Mouse (Mus musculus) right cerebral cortex, postnatal 10 days (tissue): Measurements from ENCODE around the gene Fam167b.

Experiments used
- DNase-seq, 2 experiments: peaks; one replicate each; pipeline ENCODE4 v3.0.0; 2021; ENCODE audit warnings: low spot score in 2 of 2

Gene Fam167b

GRCm38 (mm10) chr4:129608426-129609025 is 30.2 kb upstream of the Fam167b start:
- peak; percentile 90 to 91 for DNase-seq

DNA sequence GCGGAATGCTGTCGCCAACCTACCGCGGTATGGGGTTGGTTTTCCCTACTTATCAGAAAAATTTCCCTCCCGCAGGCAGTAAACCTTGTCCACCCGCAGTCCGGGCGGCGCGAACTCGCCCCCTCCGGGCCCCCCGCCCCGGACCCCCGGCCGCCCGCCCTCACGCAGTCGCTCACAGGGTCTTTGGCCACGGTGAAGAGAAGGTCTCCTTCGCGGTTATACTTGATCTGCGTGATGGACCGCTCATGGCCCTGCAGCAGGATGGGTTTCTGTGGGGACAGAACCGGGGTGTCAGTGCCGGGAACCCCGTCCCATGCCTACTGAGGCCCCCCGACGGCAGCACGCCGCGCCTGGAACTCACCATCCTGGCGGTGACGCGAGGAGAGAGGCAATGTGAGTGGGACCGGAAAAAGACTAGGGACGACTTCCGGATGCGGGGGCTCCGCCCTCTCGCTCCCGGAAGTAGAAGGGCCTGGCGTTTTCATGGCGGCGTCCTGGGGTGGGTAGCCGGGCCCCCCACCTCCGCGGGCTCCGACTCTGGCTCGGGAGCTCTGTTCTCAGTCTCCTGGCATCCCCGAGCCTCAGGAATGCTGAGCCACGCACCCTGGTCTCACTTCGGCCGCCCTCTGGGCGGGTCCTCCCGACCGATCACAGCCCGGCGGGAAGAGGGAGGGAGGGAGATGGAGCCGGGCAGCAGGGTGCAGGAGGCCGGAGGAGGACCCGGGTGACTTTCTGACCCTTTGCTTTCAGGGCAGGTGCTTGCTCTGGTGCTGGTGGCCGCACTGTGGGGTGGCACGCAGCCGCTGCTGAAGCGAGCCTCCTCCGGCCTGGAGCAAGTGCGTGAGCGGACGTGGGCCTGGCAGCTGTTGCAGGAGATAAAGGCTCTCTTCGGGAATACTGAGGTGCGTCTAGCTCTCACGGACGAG is 22.1 kb upstream of the Fam167b start, which contains the start of the genes Eif3i and Tmem234:
Gene Eif3i (minus strand): TSS at position 416 of the 926 bp plus-strand sequence.
Gene Tmem234 (plus strand): TSS at position 436 of the 926 bp plus-strand sequence.
- peak; percentile 90 to 92 for DNase-seq

DNA sequence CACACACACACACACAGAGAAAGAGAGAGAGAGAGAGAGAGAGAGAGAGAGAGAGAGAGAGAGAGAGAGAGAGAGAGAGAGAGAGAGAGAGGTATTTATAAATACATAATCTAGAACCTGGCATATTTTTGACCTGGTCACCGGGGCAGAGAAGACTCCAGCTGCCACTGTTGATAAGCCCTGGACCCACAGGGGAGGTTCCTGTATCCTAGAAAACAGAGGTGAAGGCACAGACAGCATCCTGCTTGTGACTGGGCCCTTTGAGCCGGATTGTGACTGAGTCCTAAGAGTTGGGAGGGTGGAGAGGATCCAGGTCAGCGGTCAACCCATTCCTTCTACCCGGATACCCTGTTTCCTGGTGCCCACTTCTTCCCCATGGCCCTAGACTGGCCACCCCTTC is 10.5 kb upstream of the Fam167b start:
- DNase-seq, result no peak

GRCm38 (mm10) chr4:129586943-129587342 is 8.6 kb upstream of the Fam167b start:
- no peak for DNase-seq

DNA sequence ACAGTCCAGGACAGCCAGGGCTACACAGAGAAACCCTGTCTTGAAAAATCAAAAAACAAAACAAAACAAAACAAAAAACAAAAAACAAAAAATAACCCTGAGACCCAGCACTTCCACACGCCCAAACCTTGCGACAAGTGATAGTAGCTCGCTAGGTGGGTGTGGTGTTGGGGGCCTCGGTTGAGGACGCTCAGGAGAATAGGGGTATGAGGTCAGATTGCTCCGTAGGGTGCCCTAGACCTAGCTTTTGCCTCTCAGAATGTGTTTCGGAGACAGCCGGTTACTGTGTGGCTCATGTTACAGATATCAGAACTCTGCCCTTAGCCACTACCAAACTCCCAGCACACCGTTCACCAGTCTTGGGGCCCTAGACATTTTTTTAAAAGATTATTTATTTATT is 7.4 kb upstream of the Fam167b start:
- DNase-seq, result no peak

DNA sequence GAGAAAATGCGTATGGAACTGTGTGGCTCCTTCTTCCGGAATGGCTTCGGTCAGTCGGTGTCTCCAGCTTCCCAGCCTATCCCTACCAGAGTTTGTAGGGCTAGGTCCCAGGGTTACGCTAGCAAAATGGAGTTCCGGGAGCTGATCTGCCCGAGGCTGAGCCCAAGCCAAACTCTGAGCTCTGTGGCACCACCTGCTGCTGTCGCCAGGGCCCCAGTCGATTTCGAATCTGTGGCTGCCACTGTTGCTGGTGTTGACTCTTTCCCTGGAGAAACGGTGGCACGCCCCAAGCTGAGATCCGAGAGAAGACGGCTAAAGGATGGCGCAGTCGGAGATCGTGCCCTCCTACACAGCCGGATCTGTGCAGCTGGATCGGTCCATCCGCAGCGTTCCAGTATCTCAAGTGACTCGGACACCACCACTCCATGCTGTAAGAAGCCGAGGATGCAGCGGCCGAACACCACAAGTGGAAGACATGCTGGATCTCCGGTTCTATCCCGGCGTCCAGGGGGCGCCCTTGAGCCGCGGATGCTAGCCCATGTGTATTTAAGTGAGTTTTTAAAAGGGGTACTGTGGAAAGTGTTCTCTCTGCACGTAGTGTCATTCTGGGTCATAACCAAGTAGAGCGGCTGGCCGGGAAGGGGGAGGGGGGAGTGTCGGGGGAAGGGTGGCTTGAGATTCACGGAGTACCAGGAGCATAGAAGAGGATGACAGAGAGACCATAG is 6.7 kb upstream of the Fam167b start:
- peak; percentile 86 to 87 for DNase-seq

DNA sequence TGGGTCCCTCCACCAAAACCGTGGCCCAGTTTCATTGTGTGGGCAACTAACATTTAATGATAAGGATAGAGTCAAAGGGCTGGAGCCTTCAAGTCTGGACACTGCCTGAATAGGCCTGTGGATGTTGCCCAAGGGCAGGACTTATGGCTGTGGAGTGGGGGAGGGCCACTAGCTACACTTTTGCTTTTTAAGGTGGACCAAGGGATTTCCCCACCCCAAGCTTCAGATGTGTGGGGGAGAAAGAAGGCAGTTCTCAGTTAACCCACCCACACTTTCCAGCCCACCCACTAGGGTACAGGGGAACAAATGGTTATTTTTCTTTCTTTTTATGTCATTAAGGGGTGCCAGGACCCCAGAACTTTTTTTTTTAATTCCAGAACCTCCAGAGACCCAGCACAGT is 6.0 kb upstream of the Fam167b start:
- no peak for DNase-seq

GRCm38 (mm10) chr4:129582251-129582650 is 3.9 kb upstream of the Fam167b start:
- no peak for DNase-seq

DNA sequence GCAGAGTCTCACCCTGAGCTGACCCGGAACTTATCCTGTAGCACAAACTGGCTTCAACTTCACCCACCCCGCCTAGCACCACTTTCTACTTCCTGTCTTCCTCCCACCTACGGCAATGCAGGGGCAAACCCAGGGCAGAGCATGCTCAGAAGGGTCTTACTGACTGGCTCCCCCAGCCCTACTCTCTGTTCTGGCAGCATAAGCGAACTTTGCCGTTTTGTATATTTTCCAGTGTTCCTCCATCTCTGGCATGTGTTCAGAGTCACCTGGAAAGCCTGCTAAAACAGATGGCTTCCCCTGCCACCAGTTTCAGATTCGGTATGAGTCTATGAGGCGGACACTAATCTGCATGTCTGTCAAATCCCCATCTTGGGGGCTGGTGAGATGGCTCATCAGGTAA is 2.0 kb upstream of the Fam167b start:
- no peak for DNase-seq

GRCm38 (mm10) chr4:129577688-129578087 is 661 bp downstream of the Fam167b start:
- DNase-seq, result no peak

GRCm38 (mm10) chr4:129576863-129577491 is 1.4 kb downstream of the Fam167b start:
- DNase-seq, result peak; percentile 59 to 73

DNA sequence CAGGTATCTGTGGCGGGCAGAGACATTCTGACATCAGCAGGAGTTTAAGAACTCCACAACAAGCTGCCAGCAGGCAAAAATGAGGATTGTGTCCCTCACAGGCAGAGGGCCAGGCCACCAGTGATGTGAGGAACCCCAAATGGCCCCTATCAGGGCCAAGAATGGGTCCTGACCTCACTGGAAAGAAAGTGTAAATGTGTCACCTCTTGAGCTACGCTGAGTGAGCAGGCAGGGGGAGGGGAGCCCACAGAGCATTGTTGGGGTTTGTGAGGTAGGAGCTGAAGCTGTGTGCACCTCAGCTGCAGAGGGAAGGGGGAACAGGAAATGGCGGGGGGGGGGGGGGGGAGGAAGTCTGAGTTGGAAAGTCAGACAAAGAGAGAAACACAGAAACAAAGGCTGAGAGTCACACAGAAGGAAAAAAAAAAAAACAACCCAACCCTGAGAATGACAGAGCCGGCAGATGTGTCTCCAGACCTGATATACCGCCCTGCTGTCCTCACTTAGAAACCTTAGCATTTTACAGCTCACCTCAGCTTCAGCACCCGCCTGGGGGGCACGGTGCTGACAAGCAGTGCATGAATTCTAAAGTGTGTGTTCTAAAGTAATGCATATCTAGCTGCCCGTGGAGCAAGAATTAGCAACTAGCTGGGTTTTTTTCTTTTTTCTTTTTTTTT is 3.0 kb downstream of the Fam167b start:
- no peak for DNase-seq

DNA sequence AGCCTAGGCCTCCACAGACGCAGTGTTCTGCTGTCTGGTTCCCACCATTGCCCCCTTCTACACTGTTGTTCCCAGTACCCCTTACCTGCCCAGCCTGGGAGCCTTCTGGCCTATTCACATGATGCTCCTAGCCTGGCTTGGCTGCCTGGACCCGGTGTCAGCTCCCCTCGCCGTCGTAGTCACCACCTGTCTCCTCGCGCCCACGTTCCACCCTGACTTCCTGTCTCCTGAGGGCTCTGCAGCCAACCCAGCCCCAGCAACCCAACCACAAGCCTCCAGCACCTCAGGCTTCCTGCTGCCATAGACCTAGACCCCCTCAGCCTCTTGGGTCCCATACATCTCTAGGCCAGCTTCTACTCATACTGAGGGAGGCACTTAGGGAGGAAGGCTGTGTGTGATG is 4.9 kb downstream of the Fam167b start, which contains the start of gene Lck:
Gene Lck (minus strand): TSS at position 212 of the 400 bp plus-strand sequence.
- DNase-seq, result no peak

- DNase-seq, result no peak
These were observed 5.3 kb downstream of the Fam167b start for GRCm38 (mm10) chr4:129573093-129573370.

GRCm38 (mm10) chr4:129572236-129573092 is 5.9 kb downstream of the Fam167b start:
- no peak for DNase-seq

DNA sequence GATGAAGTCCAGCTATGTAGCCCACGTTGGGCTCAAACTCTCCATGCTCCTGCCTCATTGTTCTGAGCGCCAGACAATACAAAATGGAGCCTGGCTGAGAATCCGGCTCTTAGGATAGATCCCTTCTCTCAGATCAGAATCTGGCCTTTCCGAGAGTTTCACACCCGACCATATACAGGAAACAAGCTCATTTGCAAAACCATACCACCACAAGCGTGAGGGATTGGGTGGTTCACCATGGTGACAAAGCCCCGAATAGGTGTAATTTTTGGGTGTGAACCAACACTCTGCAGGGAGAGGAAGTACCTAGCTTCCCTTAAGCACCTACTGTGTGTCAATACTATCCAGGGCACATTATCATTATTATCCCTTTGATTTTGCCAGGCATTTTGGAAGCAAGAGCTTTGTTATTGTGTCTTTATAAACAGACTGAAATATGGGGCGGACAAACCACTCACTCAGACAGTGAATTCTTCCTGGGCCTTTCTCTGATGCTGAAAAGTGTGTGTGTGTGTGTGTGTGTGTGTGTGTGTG is 6.7 kb downstream of the Fam167b start:
- DNase-seq, result no peak

GRCm38 (mm10) chr4:129570028-129570427 is 8.3 kb downstream of the Fam167b start:
- no peak for DNase-seq

DNA sequence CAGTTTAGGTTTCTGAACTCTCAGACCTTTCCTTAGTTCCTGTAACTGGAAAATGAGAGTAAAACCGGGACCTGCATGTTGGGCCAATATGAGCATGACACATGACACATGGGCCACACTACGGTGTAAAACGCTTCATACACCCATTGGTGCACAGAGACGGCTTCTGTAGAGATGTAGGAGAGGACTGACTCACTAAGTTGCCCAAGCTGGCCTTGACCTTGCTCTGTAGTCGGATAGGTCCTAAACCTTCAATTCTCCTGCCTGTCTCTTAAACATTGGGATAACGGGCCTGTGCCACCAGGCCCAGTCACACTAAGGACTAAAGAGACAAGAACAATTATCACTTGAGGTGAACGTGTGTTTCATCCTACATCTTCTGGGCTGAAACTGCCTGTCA is 10.0 kb downstream of the Fam167b start:
- DNase-seq, result no peak

DNA sequence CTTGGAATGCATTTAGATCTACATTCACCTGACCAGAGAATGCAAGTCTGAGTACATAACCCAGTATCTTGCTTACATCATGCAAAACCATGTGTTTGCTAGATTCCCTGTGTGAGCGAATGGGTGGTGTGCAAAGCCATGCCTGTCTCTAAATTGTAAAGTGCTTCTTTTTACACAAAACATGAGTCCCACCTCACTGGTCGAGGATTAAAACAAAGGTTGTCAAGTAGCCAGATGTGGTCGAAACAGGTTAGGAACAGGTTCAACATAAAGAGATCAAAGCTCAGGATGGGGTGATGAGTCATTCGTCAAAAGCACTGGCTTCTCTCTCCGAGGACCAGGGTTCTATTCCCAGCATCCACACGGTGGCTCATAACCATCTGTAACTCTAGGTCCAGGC is 13.2 kb downstream of the Fam167b start:
- DNase-seq, result no peak

DNA sequence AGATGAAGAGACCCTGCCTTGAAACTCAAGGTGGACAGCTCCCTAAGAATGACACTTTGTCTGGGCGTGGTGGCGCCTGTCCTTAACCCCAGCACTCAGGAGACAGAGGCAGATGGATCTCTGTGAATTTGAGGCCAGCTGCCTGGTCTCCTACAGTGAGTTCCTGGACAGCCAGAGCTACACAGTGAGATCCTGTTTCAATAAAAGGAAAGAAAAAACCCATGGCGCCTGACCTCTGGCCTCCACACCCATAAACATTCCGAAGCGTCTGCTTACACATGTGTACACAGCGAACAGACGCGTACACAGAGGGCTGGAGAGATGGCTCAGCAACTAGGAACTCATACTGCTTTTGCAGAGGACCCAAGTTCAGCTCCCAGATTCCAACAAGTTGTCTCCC is 14.6 kb downstream of the Fam167b start:
- DNase-seq, result no peak
